Mouse (Mus musculus) C2C12 (cell line): ENCODE results near the gene Sox9. TPM values are rescaled to one million over a fixed set of nuclear protein-coding genes. Genes with fewer than 3 reads are reported as not detected.

Experiments used
- H3K27me3 ChIP-seq: one replicate; pipeline ENCODE4 v1.6.1; 2011; ENCODE audit not compliant: control insufficient read depth, insufficient read depth, insufficient read length
- H3K36me3 ChIP-seq: one replicate; pipeline ENCODE4 v1.6.1; 2011; ENCODE audit not compliant: control insufficient read depth, insufficient read depth
- H3K4me3 ChIP-seq: one replicate; pipeline ENCODE4 v1.5.1; 2011; ENCODE audit warnings: mild to moderate bottlenecking, control low read depth; ENCODE audit not compliant: poor library complexity, insufficient read depth, severe bottlenecking
- H3K79me2 ChIP-seq: one replicate; pipeline ENCODE4 v1.6.1; 2011; ENCODE audit not compliant: control insufficient read depth, insufficient read depth
- H3K79me3 ChIP-seq: one replicate; pipeline ENCODE4 v1.6.1; 2011; ENCODE audit warnings: low read depth, control low read depth
- H3ac ChIP-seq: one replicate; pipeline ENCODE3; 2011; ENCODE audit warnings: low read depth; ENCODE audit not compliant: control insufficient read depth, insufficient read length
- CEBPB ChIP-seq: IDR thresholded peaks from one replicate; pipeline ENCODE4 v1.6.1; 2011; ENCODE audit warnings: low read depth, mild to moderate bottlenecking, control low read depth, moderate library complexity
- CTCF ChIP-seq: IDR thresholded peaks from one replicate; pipeline ENCODE4 v1.5.1; 2011; ENCODE audit not compliant: control insufficient read depth, insufficient read depth, insufficient read length
- FOSL1 ChIP-seq: IDR thresholded peaks from one replicate; pipeline ENCODE4 v1.8.0; 2011; ENCODE audit warnings: mild to moderate bottlenecking, low read length; ENCODE audit not compliant: poor library complexity, insufficient read depth, severe bottlenecking
- MAX ChIP-seq: IDR thresholded peaks from one replicate; pipeline ENCODE4 v1.6.1; 2011; ENCODE audit warnings: mild to moderate bottlenecking, control low read depth
- MYOD1 ChIP-seq: IDR thresholded peaks from one replicate; pipeline ENCODE4 v1.6.1; 2011; ENCODE audit warnings: low read depth; ENCODE audit not compliant: control insufficient read depth, insufficient read length
- MYOG ChIP-seq: IDR thresholded peaks from one replicate; pipeline ENCODE4 v1.6.1; 2011; ENCODE audit not compliant: control insufficient read depth, insufficient read length; ENCODE audit errors: extremely low read depth
- USF1 ChIP-seq: IDR thresholded peaks from one replicate; pipeline ENCODE4 v1.6.1; 2011; ENCODE audit warnings: low read depth, mild to moderate bottlenecking, control low read depth, moderate library complexity
- polyA plus RNA-seq: library from polyadenylated mRNA; unstranded; fragments of >200 nt; fragmentation: generic; extraction: Trizol; gene quantifications from one replicate; pipeline ENCODE4 v1.2.1, GENCODE M21; 2012; ENCODE audit warnings: missing spikeins

Gene Sox9
- polyA plus RNA-seq, 1 experiment, result 14.4 TPM

GRCm38 (mm10) chr11:112821536-112821935 is 39.5 kb downstream of the Sox9 start:
- Histone ChIP-seq H3K4me3 (no peak overlapping the region), H3K79me2 (no peaks in the 10 kb centered on the region), H3ac (no peak overlapping the region), H3K27me3 (no peaks in the 10 kb centered on the region), H3K36me3 (no peaks in the 10 kb centered on the region), H3K79me3 (no peaks in the 10 kb centered on the region)
- TF ChIP-seq MYOD1, result no peak
- TF ChIP-seq MAX, result no peak

- Histone ChIP-seq H3ac (no peak overlapping the region), H3K79me3 (no peaks in the 10 kb centered on the region), H3K79me2 (no peaks in the 10 kb centered on the region), H3K36me3 (no peaks in the 10 kb centered on the region), H3K27me3 (no peaks in the 10 kb centered on the region), H3K4me3 (no peak overlapping the region)
- no peak for TF ChIP-seq FOSL1
- no peak for TF ChIP-seq MAX
- no peak for TF ChIP-seq USF1
- TF ChIP-seq CEBPB, result no peak
- TF ChIP-seq CTCF, result no peak
- TF ChIP-seq MYOD1, result no peak
- no peak for TF ChIP-seq MYOG
Observed at GRCm38 (mm10) chr11:112824146-112824545, 42.1 kb downstream of the Sox9 start.

GRCm38 (mm10) chr11:112826193-112827043 is 44.4 kb downstream of the Sox9 start:
- H3K27me3 ChIP-seq, result no peaks in the 10 kb centered on the region
- no peak overlapping the region for H3K4me3 ChIP-seq
- TF ChIP-seq FOSL1, result no peak
- no peak for TF ChIP-seq MAX
- no peak for TF ChIP-seq MYOG
- TF ChIP-seq CEBPB, result no peak
- no peak for TF ChIP-seq MYOD1
- TF ChIP-seq USF1, result no peak
- TF ChIP-seq CTCF, result no peak
- H3ac ChIP-seq, result no peak overlapping the region
- H3K79me3 ChIP-seq, result no peaks in the 10 kb centered on the region
- H3K79me2 ChIP-seq, result no peaks in the 10 kb centered on the region
- H3K36me3 ChIP-seq, result no peaks in the 10 kb centered on the region

DNA sequence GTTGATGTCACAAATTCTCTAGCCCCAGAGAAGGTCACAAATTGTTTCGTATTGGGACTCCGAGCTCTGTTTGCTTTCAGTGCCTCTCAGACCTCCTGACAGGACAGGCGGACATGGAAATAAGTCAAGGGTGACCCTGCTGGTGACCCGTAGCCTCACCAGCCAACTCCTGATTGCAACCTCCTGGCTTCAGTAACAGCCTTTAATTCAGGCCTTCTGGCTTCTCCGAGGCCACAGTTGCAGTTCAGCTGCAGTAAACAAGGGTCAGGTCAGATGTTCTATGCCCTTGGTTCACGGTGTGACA is 45.0 kb downstream of the Sox9 start:
- Histone ChIP-seq H3ac (no peak overlapping the region), H3K4me3 (no peak overlapping the region), H3K36me3 (no peaks in the 10 kb centered on the region), H3K79me2 (no peaks in the 10 kb centered on the region), H3K27me3 (no peaks in the 10 kb centered on the region), H3K79me3 (no peaks in the 10 kb centered on the region)
- TF ChIP-seq MAX (no peak), MYOG (no peak), CEBPB (no peak), FOSL1 (no peak), USF1 (no peak), CTCF (no peak), MYOD1 (no peak)

GRCm38 (mm10) chr11:112828553-112829287 is 46.7 kb downstream of the Sox9 start:
- H3K27me3 ChIP-seq, result no peaks in the 10 kb centered on the region
- H3K36me3 ChIP-seq, result no peaks in the 10 kb centered on the region
- no peak overlapping the region for H3K4me3 ChIP-seq
- no peak for TF ChIP-seq CEBPB
- TF ChIP-seq USF1, result no peak
- TF ChIP-seq FOSL1, result no peak
- no peak for TF ChIP-seq MYOD1
- no peak for TF ChIP-seq MYOG
- TF ChIP-seq CTCF, result no peak
- no peak for TF ChIP-seq MAX
- H3ac ChIP-seq, result no peak overlapping the region
- H3K79me2 ChIP-seq, result no peaks in the 10 kb centered on the region
- H3K79me3 ChIP-seq, result no peaks in the 10 kb centered on the region
